Mouse (Mus musculus) ovary, postnatal 36 days (tissue): ENCODE results near the gene Zbtb9.
A peak's percentile ranks its signal among the peaks of the same experiment; 100 is the strongest.
"Not testable (repeated sequence)": the region's sequence is repeated elsewhere in the genome, so short reads cannot be mapped to it uniquely, and the experiment has no call there.

Experiments used
- DNase-seq: peaks from one replicate; pipeline ENCODE4 v3.0.0; 2022; ENCODE audit warnings: low spot score, mixed read lengths

Zbtb9 gene

GRCm38 (mm10) chr17:26971247-26971905 lies 1.6 kb upstream of the Zbtb9 start:
- DNase-seq, result no peak

DNA sequence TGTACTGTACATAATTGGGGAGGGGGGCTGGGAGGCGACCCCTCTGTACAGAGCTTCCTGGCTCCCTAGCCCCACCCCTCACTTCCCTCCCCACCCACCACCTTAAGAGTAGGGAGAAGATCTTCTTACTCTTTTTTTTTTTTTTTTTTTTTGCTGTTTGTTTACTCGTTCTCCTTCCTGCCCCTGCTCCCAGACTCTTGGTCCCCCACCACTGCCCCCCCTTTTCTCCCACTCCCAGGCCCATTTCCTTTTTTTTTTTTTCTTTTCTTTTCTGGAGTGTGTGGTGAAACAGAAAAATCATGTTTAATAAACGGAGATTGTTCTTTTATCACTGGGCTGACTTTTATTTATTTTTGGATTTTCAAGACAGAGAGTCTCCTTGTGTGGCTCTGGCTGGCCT lies 860 bp upstream of the Zbtb9 start:
- no peak for DNase-seq

GRCm38 (mm10) chr17:26974547-26974946 lies 1.6 kb downstream of the Zbtb9 start:
- no peak for DNase-seq

DNA sequence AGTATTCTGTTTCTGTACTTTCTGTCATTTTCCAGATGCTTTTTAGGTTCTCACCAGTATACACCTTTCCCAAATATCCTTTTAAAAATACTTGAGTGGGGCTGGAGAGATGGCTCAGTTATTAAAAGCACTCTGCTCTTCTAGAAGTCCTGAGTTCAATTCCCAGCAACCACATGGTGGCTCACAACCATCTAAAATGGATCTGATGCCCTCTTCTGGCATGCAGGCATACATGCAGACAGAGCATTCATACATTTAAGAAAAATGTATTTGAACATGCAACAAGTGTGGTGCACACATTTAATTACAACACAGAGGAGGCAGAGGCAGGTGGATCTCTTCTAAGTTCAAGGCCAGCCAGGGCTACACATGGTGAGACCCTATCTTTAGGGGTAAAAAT lies 2.4 kb downstream of the Zbtb9 start:
- no peak for DNase-seq

DNA sequence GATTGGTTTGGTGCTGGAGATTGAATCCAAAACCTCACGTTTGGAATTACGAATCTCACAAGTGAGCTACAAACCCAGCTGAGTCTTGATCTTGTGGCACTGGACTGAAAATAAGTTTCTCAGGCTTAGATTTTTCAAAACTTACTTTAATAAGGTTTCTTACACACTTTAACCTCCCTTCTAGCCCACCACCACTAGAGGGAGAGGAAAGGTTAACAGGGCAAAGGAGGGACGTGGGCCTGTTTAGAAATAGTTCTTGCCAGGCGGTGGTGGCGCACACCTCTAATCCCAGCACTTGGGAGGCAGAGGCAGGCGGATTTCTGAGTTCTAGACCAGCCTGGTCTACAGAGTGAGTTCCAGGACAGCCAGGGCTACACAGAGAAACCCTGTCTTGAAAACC lies 4.4 kb downstream of the Zbtb9 start:
- DNase-seq, result not testable (repeated sequence)

DNA sequence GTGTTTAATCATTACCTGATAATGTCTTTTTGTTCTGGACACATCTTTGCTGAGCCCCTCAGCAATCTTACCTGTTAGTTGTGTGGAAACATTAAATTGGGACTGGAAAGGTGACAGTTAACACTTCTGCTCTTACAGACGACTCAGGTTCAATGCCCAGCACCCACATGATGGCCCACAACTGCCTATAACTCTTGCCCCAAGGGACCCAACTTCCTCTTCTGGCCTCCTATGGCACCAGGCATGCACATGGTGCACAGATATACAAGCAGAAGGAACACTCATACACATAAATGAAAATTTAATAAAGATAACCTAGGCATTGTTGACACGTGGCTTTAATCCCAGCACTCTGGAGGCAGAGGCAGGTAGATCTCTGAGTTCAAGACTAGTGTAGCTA lies 6.5 kb downstream of the Zbtb9 start:
- DNase-seq, result no peak

- no peak for DNase-seq
These were observed 8.1 kb downstream of the Zbtb9 start for GRCm38 (mm10) chr17:26981050-26981449.

GRCm38 (mm10) chr17:26983382-26983781 lies 10.4 kb downstream of the Zbtb9 start:
- DNase-seq, result no peak

DNA sequence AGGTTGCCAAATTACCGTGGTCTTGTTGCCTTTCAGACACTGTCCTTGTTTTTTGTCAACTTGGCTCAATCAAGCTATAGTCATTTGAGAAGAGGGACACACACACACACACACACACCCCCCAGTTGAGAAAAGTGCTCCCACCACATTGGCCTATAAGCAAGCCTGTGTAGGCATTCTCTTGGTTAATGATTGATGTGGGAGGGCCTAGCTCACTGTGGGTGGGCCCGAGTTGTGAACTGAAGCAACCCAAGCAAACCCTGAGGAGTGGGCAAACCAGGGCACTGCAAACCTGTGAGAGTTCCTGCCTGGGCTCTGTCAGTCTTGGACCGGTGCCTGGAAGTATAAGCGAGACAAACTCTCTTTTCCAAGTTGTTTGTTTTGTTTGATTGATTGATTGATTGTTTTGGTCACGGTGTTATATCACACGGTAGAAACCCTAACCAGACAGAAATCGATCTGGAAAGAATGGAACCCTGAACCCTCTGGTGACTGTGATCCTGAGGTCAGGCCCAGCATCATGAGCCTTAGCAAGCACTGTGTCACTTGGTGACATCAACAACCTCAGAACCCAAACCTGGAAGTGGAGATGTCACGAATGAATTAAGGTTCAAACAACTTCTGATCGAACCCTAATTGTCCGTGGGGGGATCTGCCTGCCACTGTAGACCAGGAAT lies 12.7 kb downstream of the Zbtb9 start:
- DNase-seq, result no peak

DNA sequence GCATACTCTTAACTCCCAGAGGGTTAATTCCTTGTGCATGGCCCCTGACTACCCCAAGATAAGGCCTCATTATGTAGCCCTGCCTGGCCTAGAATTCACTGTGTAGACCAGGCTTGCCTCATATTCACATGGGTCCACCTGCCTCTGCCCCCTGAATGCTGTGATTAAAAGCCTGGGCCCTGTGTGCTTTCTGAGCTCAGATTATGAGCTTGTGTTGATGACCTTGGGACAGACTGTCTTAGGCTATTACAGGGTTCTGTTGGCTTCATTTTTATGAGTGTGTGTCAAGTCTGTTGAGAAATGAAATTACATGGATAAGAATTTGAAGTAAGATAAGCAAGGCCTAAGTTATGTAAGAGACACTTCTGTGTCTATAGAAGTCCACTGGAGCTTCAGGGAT lies 17.6 kb downstream of the Zbtb9 start:
- no peak for DNase-seq

DNA sequence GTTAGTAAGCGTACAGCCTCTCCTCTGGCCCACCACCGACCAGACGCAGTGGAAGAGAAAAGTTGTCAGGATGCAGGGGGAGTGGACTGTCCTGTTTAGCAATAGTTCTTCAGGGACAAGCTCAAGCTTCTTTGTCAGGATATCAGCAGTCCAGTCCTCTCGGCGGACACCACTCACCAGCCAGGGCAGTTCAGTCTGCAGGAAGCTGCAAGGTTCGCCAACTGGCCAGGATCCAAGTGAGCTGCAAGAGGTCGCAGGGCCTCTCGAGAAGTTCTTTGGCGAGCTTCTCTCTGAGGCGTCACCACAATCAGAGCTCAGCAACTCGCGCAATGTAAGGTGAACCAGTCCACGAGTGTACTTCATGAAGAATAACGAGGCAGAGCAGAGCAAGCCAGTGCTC lies 21.4 kb downstream of the Zbtb9 start:
- peak; percentile 48 for DNase-seq

DNA sequence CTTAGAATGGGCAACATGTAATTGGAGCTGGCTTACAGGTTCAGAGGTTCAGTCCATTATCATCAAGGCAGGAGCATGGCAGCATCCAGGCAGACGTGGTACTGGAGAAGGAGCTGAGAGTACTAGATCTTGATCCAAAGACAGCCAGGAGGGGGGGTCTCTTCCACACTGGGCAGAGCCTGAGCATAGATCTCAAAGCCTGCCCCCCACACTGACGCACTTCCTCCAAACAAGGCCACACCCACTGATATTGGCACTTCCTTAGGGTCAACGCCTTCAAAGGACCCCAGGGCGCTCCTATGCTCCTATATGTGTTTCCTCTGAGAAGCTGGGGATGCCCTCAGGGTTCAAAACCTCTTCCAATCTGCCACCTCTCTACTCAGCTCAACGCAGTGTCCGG lies 22.0 kb downstream of the Zbtb9 start:
- no peak for DNase-seq

- DNase-seq, result no peak
These were observed 22.6 kb downstream of the Zbtb9 start for GRCm38 (mm10) chr17:26995562-26995961.

GRCm38 (mm10) chr17:26997661-26998060 lies 24.7 kb downstream of the Zbtb9 start:
- no peak for DNase-seq

- no peak for DNase-seq
These were observed 25.3 kb downstream of the Zbtb9 start for GRCm38 (mm10) chr17:26998283-26998682.

DNA sequence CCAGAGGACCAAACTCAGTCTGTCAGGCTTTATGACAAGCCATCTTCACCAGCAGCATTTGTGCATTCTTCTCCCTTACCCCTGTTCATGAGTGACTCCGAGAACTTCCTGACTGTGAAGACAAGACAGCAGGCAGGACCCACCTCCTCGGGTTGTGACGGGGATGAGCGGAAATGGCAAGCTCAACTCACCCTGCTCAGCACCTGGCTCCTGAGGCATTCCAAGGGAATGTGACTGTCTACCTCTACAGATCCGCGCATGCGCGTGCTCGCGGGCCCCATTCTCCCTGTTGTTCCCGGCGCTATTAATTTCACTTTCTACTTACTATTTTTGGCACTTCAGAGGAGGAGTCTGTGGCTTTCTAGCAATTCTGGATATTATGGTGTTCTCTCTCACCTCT lies 27.0 kb downstream of the Zbtb9 start:
- DNase-seq, result no peak

- no peak for DNase-seq
These were observed 28.2 kb downstream of the Zbtb9 start for GRCm38 (mm10) chr17:27001151-27001550.

DNA sequence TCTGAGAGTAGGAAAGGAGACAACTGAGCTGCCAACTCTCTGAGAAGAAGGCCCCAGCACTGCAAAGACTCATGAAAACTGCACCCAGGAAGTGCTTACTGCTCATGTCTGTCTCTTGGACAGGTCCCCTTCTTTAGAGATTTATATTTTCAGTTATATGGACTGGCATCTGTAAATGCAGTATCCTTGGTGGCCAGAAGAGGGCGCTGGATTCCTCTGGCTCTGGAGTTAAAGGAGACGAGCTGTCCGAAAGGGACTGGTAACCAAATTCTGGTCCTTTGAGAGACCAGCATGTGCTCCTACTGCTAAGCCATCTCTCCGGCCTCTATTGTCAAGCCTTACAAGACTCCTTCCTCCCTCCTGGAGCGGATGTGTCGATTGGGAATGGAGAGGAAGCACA lies 28.9 kb downstream of the Zbtb9 start:
- DNase-seq, result no peak

DNA sequence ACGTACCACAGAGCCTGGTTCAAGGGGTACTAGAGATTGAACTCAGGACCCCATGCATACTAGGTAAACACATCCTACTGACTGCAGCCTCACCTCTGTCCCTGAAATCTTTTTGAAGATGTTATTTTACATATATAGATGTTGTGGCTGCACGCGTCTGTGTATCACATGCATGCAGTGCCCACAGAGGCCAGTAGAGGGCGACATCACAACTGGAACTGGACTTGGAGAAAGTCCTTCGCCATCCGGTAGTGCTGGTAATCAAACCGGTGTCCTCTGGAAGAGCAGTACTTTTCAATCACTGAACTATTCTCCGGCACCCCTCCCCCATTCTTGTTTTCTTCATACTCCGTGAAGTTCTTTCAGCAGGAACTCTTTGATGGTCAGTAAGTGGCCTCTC lies 31.5 kb downstream of the Zbtb9 start:
- peak; percentile 61 for DNase-seq

DNA sequence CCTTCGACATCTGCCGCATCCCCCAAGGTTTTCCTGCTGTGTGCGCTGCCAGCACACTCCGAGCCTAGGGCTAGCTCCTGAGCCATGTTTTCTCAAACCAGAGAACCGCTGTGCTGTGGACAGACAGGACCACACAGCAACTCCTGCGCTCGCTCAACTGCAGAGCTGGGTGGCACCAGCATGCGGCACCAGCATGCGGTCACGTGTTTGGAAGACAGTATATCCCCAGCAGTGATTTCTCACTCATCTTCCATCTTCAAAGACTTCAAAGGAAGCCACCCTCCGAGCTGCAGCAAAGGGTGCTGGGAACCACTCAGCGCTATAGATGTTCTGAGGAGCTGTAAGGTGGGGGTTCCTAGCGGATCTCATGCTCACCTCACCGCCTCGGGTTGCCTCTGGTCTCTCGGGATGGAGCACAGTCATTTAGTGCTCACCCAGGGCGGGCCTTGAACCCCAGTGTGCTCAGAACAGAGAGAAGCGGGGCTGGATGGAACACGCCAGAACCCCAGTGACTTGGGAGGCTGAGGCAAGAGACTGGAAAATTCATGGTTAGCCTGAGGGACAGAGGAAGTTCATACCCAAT lies 32.0 kb downstream of the Zbtb9 start:
- no peak for DNase-seq

- DNase-seq, result no peak
These were observed 32.7 kb downstream of the Zbtb9 start for GRCm38 (mm10) chr17:27005644-27006043.

DNA sequence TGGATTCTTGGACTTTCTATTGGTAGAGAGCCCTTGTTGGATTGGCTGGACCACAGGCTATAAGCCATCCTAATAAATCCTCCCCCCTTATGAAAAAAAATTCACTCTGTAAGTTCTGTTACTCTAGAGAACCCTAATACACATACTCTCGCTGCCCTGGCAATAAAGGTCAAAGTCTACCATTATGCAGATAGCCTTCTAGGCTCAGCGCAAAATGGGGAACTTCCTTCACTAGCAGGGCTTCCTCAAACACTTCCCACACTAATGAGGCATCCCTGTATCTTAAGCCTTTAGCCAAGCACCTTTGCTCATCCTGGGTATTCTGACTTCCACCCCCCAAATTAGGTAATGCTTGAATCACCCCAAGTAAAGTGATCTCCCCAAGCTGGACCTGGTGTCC lies 35.3 kb downstream of the Zbtb9 start:
- DNase-seq, result no peak

DNA sequence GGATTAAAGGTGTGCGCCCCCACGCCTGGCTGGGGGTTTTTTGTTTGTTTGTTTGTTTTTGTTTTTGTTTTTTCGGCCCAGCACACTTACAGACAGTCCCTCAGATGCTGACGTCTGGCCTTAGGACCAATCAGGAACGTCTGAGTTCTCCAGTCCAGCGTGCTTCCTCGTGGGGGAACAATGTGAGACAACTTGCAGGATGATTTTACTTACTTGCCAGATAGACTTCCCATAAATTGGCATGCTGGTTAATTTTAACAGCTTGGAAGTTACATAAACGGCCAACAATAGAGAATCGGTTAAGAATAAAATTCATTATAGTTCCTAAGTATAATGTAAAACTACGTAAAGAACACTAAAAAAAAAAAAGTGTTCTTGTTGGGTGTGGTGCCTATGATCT lies 38.2 kb downstream of the Zbtb9 start:
- no peak for DNase-seq
